Mouse (Mus musculus) right cerebral cortex, adult 18-20 months (tissue): Measurements from ENCODE around the gene Lrrc51.

Experiments used
- DNase-seq: peaks from one replicate; pipeline ENCODE4 v3.0.0; 2022; ENCODE audit warnings: mixed read lengths

Lrrc51 gene

DNA sequence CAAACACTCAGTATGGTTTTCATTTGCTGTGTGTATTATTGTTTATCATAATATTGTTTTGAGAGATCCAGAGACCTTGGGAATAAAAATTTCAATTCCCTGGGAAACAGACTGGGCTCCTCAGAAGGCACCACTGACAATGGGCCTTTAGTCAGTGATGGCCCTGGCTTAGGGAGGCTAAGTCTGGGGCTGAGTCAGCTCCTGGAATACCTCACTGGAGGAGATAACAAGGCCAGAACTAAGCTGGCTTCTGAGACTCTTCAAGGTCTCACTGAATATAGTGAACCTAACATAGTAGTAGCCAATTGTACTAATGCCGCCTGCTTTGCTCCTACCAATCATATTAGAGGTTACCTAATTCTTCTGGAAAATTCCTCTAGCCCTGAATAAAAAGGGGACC, 57.7 kb downstream of the Lrrc51 start:
- no peak for DNase-seq

DNA sequence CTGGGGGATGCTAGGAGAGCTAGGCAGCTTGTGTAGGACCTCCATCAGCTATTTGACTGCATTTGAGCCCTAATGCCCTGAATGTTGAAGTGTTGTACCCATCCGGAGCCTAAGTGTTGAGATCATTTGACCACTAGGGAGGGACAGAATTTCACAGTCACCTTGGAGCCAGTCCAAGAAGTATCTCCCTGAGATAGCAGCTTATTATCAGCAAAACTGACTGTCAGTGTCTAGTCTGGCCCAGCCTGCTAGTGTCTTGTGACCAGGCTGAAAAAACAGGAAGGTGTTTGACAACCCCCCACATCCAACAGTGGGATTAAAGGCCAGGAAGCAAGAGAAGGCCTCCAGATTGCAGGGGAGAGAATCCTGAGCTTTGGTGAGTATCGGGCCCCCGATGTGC, 62.4 kb downstream of the Lrrc51 start:
- DNase-seq: no peak

DNA sequence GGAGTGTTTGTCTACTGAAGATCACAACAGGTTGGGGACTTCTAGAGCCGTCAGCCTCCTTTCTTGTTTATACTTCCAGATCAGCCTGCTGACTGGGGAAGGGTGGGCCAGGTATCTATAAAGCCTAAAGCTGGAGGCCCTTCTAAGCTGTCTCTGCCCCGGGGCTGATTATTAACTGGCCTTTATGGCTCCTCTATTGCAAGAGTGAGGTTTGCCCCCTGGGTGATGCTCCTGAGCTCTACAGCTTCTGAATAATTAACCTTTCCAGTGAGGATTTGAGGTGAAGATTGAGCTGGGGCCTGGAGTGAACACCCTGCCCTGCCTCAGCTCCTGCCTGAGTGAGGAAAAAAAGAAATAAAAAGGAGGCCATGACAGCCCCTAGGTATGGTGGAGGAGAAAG, 63.1 kb downstream of the Lrrc51 start, which contains the start of gene Folr1:
Folr1 (minus strand) TSS at position 160 of the 400 bp plus-strand sequence.
- no peak for DNase-seq

DNA sequence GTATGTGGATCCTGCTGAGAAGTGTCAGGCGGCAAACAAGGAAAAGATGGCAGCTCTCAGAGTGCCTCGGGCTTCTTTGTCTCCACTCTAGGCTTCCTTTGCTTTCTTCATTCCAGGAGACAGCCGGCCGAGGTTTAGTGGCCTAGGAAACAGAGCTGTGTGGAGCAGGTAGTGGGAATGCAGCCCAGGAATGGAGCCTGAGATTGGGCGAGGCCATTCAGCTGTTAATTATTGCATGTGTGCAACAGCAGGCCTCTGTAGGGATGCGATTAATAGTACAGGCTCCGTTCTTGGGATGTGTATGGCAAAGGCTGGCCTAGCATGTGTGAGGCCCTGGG, 64.6 kb downstream of the Lrrc51 start:
- no peak for DNase-seq

DNA sequence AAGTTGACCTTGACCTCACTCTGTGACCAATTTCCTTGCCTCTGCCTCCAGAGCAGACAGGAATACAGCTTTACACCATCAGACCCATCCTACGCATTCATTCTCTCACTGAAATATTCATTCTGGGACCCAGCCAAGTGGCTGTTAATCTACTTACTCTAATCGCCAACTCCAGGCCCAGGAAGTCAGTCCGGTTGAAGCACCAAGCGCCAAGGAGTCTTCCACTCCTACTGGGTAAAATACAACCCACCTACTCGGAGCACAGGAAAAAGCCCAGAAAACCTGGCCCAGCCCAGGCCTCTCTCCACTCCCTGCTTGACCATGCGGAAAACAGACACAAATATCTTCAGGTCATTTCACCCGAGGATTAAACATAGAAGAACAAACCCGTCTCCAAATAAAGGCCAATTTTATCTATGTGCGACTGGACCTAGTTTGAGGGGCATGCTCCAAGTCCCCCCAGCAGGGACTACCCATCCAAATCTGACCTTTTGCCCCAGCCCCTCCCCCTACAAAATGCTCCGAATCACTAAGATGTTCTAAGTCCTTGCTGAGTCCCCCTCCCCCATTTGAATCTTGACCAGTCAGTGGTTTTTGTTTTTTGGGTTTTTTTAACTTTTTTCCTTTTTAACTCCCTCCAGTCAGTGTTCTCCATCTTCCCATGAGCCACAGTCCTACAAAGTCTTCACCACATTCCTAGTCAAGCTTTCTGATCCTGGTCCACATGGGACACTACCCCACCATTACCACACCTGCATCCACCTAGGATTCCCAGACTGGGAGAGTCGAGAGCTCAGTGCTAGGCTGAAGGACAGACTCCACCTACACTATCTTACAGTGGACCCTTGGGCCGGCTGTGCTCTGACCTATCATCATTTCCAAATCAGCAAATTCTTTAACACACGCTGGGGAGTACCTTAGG, 65.2 kb downstream of the Lrrc51 start:
- DNase-seq: no peak

DNA sequence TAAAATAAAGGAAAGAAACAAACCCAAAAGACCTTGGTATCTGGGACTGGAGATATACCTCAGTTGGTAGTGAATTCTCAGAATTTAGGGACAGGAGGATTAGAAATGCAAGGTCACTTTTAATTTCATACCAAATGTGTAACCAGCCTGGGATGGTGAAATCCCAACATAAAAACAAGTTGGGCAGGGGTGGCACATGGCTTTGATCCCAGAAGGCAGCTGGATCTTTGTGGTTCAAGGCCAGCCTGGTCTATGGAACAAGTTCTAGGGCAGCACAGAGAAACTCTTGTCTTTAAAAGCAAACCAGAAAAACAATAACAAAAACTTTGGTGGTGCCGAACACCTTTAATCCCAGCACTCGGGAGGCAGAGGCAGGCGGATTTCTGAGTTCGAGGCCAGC, 66.2 kb downstream of the Lrrc51 start:
- DNase-seq: no peak

DNA sequence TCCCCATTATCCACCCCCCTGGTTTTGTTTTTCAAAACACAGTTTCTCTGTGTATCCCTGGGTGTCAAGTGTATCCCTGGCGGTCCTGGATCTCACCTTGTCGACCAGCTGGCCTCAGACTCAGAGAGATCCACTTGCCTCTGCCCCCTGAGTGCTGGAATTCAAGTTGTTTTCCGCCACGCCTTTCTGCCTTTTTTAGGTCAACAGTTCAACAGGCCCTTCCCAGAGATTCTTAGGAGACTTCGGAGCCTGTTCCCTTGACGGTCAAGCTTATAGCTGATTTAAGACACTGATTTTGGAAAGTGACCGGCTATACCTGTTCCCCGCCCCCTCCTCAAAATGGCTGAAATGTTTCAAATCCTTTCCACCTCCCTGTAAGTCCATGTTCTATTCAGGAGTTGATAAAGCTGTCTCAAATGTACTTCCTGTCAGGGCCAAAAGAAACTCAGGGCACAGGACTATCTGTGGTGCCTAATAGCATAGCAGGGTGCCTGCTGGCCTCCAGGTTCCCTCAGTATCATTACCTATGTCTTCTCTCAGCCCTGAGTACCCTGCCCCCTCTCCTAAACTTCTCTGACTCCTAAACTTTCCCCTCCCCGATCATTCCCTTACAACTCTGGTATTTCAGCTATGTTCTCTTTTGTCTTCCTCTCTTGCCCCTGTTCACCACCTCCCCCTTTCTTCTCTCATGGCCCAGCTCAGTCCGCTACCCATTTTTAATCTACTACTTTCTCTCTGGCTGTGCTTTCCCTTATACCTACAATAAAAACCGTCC, 67.0 kb downstream of the Lrrc51 start:
- no peak for DNase-seq

DNA sequence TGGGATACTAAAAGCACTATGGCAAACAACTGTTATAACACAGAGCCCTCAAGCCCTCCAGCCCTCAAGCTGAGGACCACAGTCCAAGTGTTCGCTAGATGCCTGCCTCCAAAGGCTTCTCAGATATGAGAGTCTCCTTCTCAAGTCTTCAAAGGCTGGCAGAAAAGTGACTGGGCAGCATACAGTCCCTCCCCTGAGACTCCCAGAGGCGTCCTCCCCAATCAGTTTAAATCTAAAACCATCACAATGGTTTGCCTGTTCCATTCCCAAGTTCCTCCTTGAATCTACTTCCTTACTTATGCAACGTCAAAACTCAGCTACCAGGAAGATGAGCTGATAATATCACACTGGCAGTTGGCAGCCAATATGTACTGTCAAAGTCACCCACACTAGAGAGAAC, 70.3 kb downstream of the Lrrc51 start, which contains the start of gene Anapc15:
Anapc15 (plus strand) TSS at position 301 of the 400 bp plus-strand sequence.
- no peak for DNase-seq
